Mouse (Mus musculus) adrenal gland, postnatal 36 days (tissue): Measurements from ENCODE around the gene Hs6st1. TPM values are rescaled to one million over a fixed set of nuclear protein-coding genes. Genes with fewer than 3 reads are reported as not detected.

ENCODE experiments used
- DNase-seq, 2 experiments: peaks; one replicate each; pipeline ENCODE4 v3.0.0; 2021; ENCODE audit warnings: mixed read lengths in 1 of 2
- microRNA-seq: library from miRNA; unstranded; fragments of <30 nt; microRNA quantifications from one replicate; pipeline ENCODE4 v1.2.0, GENCODE M21; 2021
- total RNA-seq, 2 experiments: library from RNA; stranded (reverse); gene quantifications; 2 replicates each; pipeline ENCODE4 v1.2.3; 2021

Gene Hs6st1
- total RNA-seq, 2 experiments from 2014 or later, result 63.7 to 140 TPM

GRCm38 (mm10) chr1:36129126-36129525 is 60.9 kb downstream of the Hs6st1 start:
- DNase-seq, result no peak

- DNase-seq, result no peak
Measured at GRCm38 (mm10) chr1:36129881-36130280, 61.7 kb downstream of the Hs6st1 start.

GRCm38 (mm10) chr1:36130307-36131035 is 62.3 kb downstream of the Hs6st1 start:
- DNase-seq, result peak; percentile 58 to 62

GRCm38 (mm10) chr1:36131154-36131553 is 63.0 kb downstream of the Hs6st1 start:
- peak in 1 of 2 experiments; percentile 47 for DNase-seq

- no peak for DNase-seq
Measured at GRCm38 (mm10) chr1:36131766-36132165, 63.6 kb downstream of the Hs6st1 start.

- DNase-seq, result no peak
Measured at GRCm38 (mm10) chr1:36132211-36132610, 64.0 kb downstream of the Hs6st1 start.

- DNase-seq, result no peak
Measured at GRCm38 (mm10) chr1:36133041-36133440, 64.8 kb downstream of the Hs6st1 start.

- DNase-seq, result no peak
Measured at GRCm38 (mm10) chr1:36133647-36134046, 65.4 kb downstream of the Hs6st1 start.

- DNase-seq, result peak; percentile 84
Measured at GRCm38 (mm10) chr1:36134584-36134983, 66.4 kb downstream of the Hs6st1 start.

- no peak for DNase-seq
Measured at GRCm38 (mm10) chr1:36140311-36140710, 72.1 kb downstream of the Hs6st1 start.

GRCm38 (mm10) chr1:36145050-36145449 is 76.8 kb downstream of the Hs6st1 start:
- DNase-seq, result peak in 1 of 2 experiments; percentile 58

GRCm38 (mm10) chr1:36148809-36149208 is 80.6 kb downstream of the Hs6st1 start:
- DNase-seq, result no peak

- no peak for DNase-seq
Measured at GRCm38 (mm10) chr1:36149411-36149810, 81.2 kb downstream of the Hs6st1 start.

Small RNA genes within 50 kb of the gene (microRNA-seq; reads per million reads assigned to microRNA genes)
- gene Mir6897, result 5.2 reads per million, percentile 14 among the genes with 10 or more reads in this experiment

Other genes starting within 250 kb of the Hs6st1 start
- gene Uggt1, start 176.3 kb downstream of the Hs6st1 start, total RNA-seq, result 10 to 100 TPM; 47.5 to 53.3 TPM
- 1 to 10 TPM; 6.1 to 6.8 TPM for gene Neurl3, start 206.3 kb downstream of the Hs6st1 start, total RNA-seq
- 1 to 10 TPM; 4.2 to 6.9 TPM for gene Arid5a, start 239.3 kb downstream of the Hs6st1 start, total RNA-seq